Comparison of ENCODE assay signal across 7 mouse cellular contexts in the genomic region with DNA sequence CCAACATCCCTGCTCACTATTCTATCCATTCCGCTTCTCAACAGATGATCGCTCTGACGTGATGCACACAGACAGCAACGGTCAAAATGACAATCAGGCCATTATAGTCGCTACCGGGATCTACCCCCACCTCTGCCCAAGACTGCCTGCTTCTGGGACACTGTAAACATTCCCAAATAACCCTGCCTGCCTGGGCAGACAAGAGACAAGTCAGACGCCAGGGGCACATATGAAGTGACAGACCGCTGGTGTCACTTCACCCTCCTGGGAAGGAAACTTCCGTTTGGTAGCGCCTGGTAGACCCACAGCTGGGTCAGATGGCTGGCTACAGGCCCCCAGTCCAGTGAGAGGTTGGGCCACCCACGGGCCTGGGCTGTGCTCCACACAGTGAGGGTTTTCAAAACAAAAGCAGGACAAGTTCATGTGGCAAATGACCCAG. TPM values are rescaled to one million over a fixed set of nuclear protein-coding genes. Genes with fewer than 3 reads are reported as not detected.
DNase-seq lines count a peak whose midpoint lies in the region; ATAC-seq and TF ChIP-seq lines count a peak whose summit lies in the region.

No protein-coding gene starts in this region.

- ATAC-seq in lung, embryonic 16.5 days (ENCODE audit: low read depth), result no peak
- peak; percentile 26; the same call in 1 of the 2 replicates for ATAC-seq in common myeloid progenitor, adult 5-6 weeks (replicated peaks; ENCODE audit: low read depth, poor library complexity, severe bottlenecking)
- ATAC-seq in heart, embryonic 15.5 days (replicated peaks; ENCODE audit: insufficient number of reproducible peaks, insufficient read depth, low FRiP score, low read depth), result no peak
- peak; percentile 13; the same call in 1 of the 2 replicates for ATAC-seq in limb, embryonic 15.5 days (ENCODE audit: insufficient number of reproducible peaks, low FRiP score, low TSS enrichment, low read depth)

- H3K9ac ChIP-seq in lung, embryonic 16.5 days (ENCODE audit: low read length), result peak overlapping the region; percentile 76
- H3K9ac ChIP-seq in heart, embryonic 15.5 days, result peak overlapping the region; percentile 82
- H3K9ac ChIP-seq in limb, embryonic 15.5 days, result no peak overlapping the region

- TF ChIP-seq CTCF in olfactory bulb, adult 2 months (IDR thresholded peaks at IDR 0.05; ENCODE audit: insufficient read depth, low read depth, low read length), result no peak

- no peaks in the 10 kb centered on the region for H3K9me3 ChIP-seq in lung, embryonic 16.5 days (ENCODE audit: control insufficient read depth, low read length)
- H3K9me3 ChIP-seq in heart, embryonic 15.5 days (replicated peaks), result no peaks in the 10 kb centered on the region
- no peaks in the 10 kb centered on the region for H3K9me3 ChIP-seq in limb, embryonic 15.5 days

- H3K27ac ChIP-seq in lung, embryonic 16.5 days (ENCODE audit: low read length), result no peak overlapping the region
- H3K27ac ChIP-seq in heart, embryonic 15.5 days, result peak overlapping the region; percentile 62; the same call in 1 of the 2 replicates
- H3K27ac ChIP-seq in limb, embryonic 15.5 days, result no peak overlapping the region
- peak overlapping the region; percentile 29; the same call in 1 of the 2 replicates for H3K27ac ChIP-seq in olfactory bulb, adult 2 months (ENCODE audit: insufficient read depth, low read depth, low read length)

- peaks cover 19% of the 10 kb centered on the region for H3K4me1 ChIP-seq in lung, embryonic 16.5 days (replicated peaks; ENCODE audit: control insufficient read depth, insufficient read depth, low read length)
- peaks cover 27% of the 10 kb centered on the region for H3K4me1 ChIP-seq in heart, embryonic 15.5 days (replicated peaks)
- H3K4me1 ChIP-seq in limb, embryonic 15.5 days, result peaks cover 19% of the 10 kb centered on the region
- H3K4me1 ChIP-seq in olfactory bulb, adult 2 months (ENCODE audit: control insufficient read depth, insufficient read depth, low read length), result peaks cover 37% of the 10 kb centered on the region

- no peaks in the 10 kb centered on the region for H3K36me3 ChIP-seq in lung, embryonic 16.5 days (ENCODE audit: control insufficient read depth, insufficient read depth, low read length)
- no peaks in the 10 kb centered on the region for H3K36me3 ChIP-seq in heart, embryonic 15.5 days
- H3K36me3 ChIP-seq in limb, embryonic 15.5 days, result no peaks in the 10 kb centered on the region

- DNase-seq in lung, postnatal 14 days, result no peak
- DNase-seq in right cerebral cortex, postnatal 10 days (ENCODE audit: low spot score in 2 of 2), result no peak

- peak overlapping the region; percentile 93 for H3K4me2 ChIP-seq in lung, embryonic 16.5 days (ENCODE audit: low read depth, low read length)
- peak overlapping the region; percentile 94 for H3K4me2 ChIP-seq in heart, embryonic 15.5 days
- H3K4me2 ChIP-seq in limb, embryonic 15.5 days, result peak overlapping the region; percentile 99

- TF ChIP-seq POLR2A in olfactory bulb, adult 2 months (IDR thresholded peaks at IDR 0.05; ENCODE audit: insufficient read depth, low read depth, low read length), result no peak

- peak overlapping the region; percentile 72 for H3K4me3 ChIP-seq in lung, embryonic 16.5 days (ENCODE audit: low read length)
- peak overlapping the region; percentile 86 for H3K4me3 ChIP-seq in heart, embryonic 15.5 days
- peak overlapping the region; percentile 78 for H3K4me3 ChIP-seq in limb, embryonic 15.5 days
- H3K4me3 ChIP-seq in olfactory bulb, adult 2 months (ENCODE audit: insufficient read depth, low read depth, low read length), result peak overlapping the region; percentile 89

- H3K27me3 ChIP-seq in lung, embryonic 16.5 days (ENCODE audit: control insufficient read depth, insufficient read depth, low read depth, low read length), result no peaks in the 10 kb centered on the region
- no peaks in the 10 kb centered on the region for H3K27me3 ChIP-seq in heart, embryonic 15.5 days
- H3K27me3 ChIP-seq in limb, embryonic 15.5 days, result peaks cover 13% of the 10 kb centered on the region; the same call in 1 of the 2 replicates

- 26% methylated on average over 11 of the region's 11 CpGs for WGBS in lung, embryonic 16.5 days
- WGBS in heart, embryonic 15.5 days, result 49% methylated on average over 11 of the region's 11 CpGs
- 48% methylated on average over 11 of the region's 11 CpGs for WGBS in limb, embryonic 15.5 days
- 24% methylated on average over 11 of the region's 11 CpGs for WGBS in olfactory bulb, adult 2 months

RNA-seq across cellular contexts. Expression of gene Sema4d, which starts 1.4 kb away (rescaled TPM):
- polyA plus RNA-seq in lung, embryonic 16.5 days (2015; fragmentation: Nextera tagmentation; extraction: Ambion mirVana), result 9.0 and 9.8 TPM in 2 replicates
- total RNA-seq in common myeloid progenitor, adult 5-6 weeks (2017), result 30.5 and 33.0 TPM in 2 replicates
- polyA plus RNA-seq in heart, embryonic 15.5 days (2015; fragmentation: Nextera tagmentation; extraction: Ambion mirVana), result 14.7 and 19.8 TPM in 2 replicates
- polyA plus RNA-seq in limb, embryonic 15.5 days (2015; fragmentation: Nextera tagmentation; extraction: Ambion mirVana), result 7.1 and 8.0 TPM in 2 replicates
- polyA plus RNA-seq in olfactory bulb, adult 2 months (2012; ENCODE audit: insufficient read depth, insufficient read length, low replicate concordance, missing spikeins), result 104 TPM in 1 of 2 replicates, not detected in the other

RNA-seq across cellular contexts. Expression of gene Gadd45g, which starts 54.3 kb away (rescaled TPM):
- 74.4 and 92.3 TPM in 2 replicates for polyA plus RNA-seq in lung, embryonic 16.5 days (2015; fragmentation: Nextera tagmentation; extraction: Ambion mirVana)
- 4.5 and 10.1 TPM in 2 replicates for total RNA-seq in common myeloid progenitor, adult 5-6 weeks (2017)
- polyA plus RNA-seq in heart, embryonic 15.5 days (2015; fragmentation: Nextera tagmentation; extraction: Ambion mirVana), result 47.3 and 49.1 TPM in 2 replicates
- polyA plus RNA-seq in limb, embryonic 15.5 days (2015; fragmentation: Nextera tagmentation; extraction: Ambion mirVana), result 61.7 and 77.7 TPM in 2 replicates
- not detected in 2 replicates for polyA plus RNA-seq in olfactory bulb, adult 2 months (2012; ENCODE audit: insufficient read depth, insufficient read length, low replicate concordance, missing spikeins)

Comparison
In these comparisons a context has a peak if more than half of its experiments do, and no peak if none do; other contexts are left out.
1. ATAC-seq: peak in common myeloid progenitor, adult 5-6 weeks (single experiment) and limb, embryonic 15.5 days (single experiment); none in lung, embryonic 16.5 days (single experiment) and heart, embryonic 15.5 days (single experiment).
2. H3K27ac ChIP-seq: peak in heart, embryonic 15.5 days (single experiment) and olfactory bulb, adult 2 months (single experiment); none in lung, embryonic 16.5 days (single experiment) and limb, embryonic 15.5 days (single experiment).
3. RNA of gene Gadd45g, which starts 54.3 kb away (polyA plus RNA-seq): 74.4 to 92.3 TPM in lung, embryonic 16.5 days, 61.7 to 77.7 TPM in limb, embryonic 15.5 days and 47.3 to 49.1 TPM in heart, embryonic 15.5 days; not detected in olfactory bulb, adult 2 months; every median in the first group is over 10 times any median in the second.
4. Peak in every context shown above with its lines, with median percentiles within 50 percentile points of each other: H3K4me2 ChIP-seq and H3K4me3 ChIP-seq.